Comparison of ENCODE assay signal across 8 mouse cellular contexts in genomic region chr17:34626773-34627092, GRCm38 (mm10). TPM values are rescaled to one million over a fixed set of nuclear protein-coding genes. Genes with fewer than 3 reads are reported as not detected.
DNase-seq lines count a peak whose midpoint lies in the region; ATAC-seq lines count a peak whose summit lies in the region.

No protein-coding gene starts in this region.

- WGBS in intestine, embryonic 14.5 days = under 1% methylated on average over 18 of the region's 18 CpGs

- peak overlapping the region; percentile 95 for H3K27ac ChIP-seq in intestine, embryonic 14.5 days (ENCODE audit: low read depth)

- H3K36me3 ChIP-seq in erythroblast, embryonic 14.5 days (ENCODE audit: control insufficient read depth) = peaks cover 10% of the 10 kb centered on the region
- H3K36me3 ChIP-seq in intestine, embryonic 14.5 days (ENCODE audit: control insufficient read depth, insufficient read depth, low read length) = peaks cover 25% of the 10 kb centered on the region

- H3K4me1 ChIP-seq in erythroblast, embryonic 14.5 days (ENCODE audit: control insufficient read depth) = peaks cover 42% of the 10 kb centered on the region
- peaks cover 39% of the 10 kb centered on the region for H3K4me1 ChIP-seq in intestine, embryonic 14.5 days (replicated peaks; ENCODE audit: control insufficient read depth, insufficient read depth, low read length)

- peak overlapping the region; percentile 72 for H3K4me3 ChIP-seq in erythroblast, embryonic 14.5 days (replicated peaks)
- H3K4me3 ChIP-seq in intestine, embryonic 14.5 days (ENCODE audit: low read depth, low read length) = peak overlapping the region; percentile 71

- peaks cover 54% of the 10 kb centered on the region for H3K27me3 ChIP-seq in erythroblast, embryonic 14.5 days (ENCODE audit: control insufficient read depth)
- H3K27me3 ChIP-seq in intestine, embryonic 14.5 days (replicated peaks; ENCODE audit: control insufficient read depth, insufficient read depth, low read length) = peaks cover 25% of the 10 kb centered on the region

- DNase-seq in cerebellum, postnatal 10 days = peak; percentile 73 to 79
- DNase-seq in cerebellum, adult 11-12 months = no peak
- peak; percentile 53 for DNase-seq in ES-CJ7 (ENCODE audit: low read depth, low spot score)
- no peak for DNase-seq in intestine, embryonic 14.5 days (ENCODE audit: low spot score)
- DNase-seq in lung, postnatal 4 days = peak; percentile 43 to 55
- DNase-seq in spleen, postnatal 10 days (ENCODE audit: low spot score in 2 of 2) = peak; percentile 35 to 53
- DNase-seq in left cerebral cortex, postnatal 10 days (ENCODE audit: extremely low spot score in 1 of 2, low spot score in 2 of 2) = no peak

- H3K4me2 ChIP-seq in intestine, embryonic 14.5 days (ENCODE audit: low read length) = peak overlapping the region; percentile 76

- intact Hi-C loops in left cerebral cortex, postnatal 10 days (cut with DNase I) = no loop called here

- ATAC-seq in intestine, embryonic 14.5 days (replicated peaks; ENCODE audit: low FRiP score, low TSS enrichment, low read depth) = peak; percentile 43; the same call in 1 of the 2 replicates

- peak overlapping the region; percentile 51 for H3K9ac ChIP-seq in intestine, embryonic 14.5 days (ENCODE audit: low read length)

- H3K9me3 ChIP-seq in erythroblast, embryonic 14.5 days (ENCODE audit: control insufficient read depth, low read length) = peaks cover 3% of the 10 kb centered on the region; the same call in 1 of the 2 replicates
- H3K9me3 ChIP-seq in intestine, embryonic 14.5 days (ENCODE audit: control insufficient read depth, low read length) = no peaks in the 10 kb centered on the region

RNA-seq across cellular contexts. Expression of gene Ppt2, which starts 1.6 kb away (rescaled TPM):
- polyA plus RNA-seq in erythroblast, embryonic 14.5 days (2012) = 1.4 and 1.7 TPM in 2 replicates
- 34.8 and 35.1 TPM in 2 replicates for polyA plus RNA-seq in intestine, embryonic 14.5 days (2014; fragmentation: Nextera tagmentation; extraction: Ambion mirVana)
- total RNA-seq in left cerebral cortex, postnatal 10 days (2021) = 10 to 100 TPM; 31.4 to 36.7 TPM

RNA-seq across cellular contexts. Expression of gene Prrt1, which starts 2.6 kb away (rescaled TPM):
- polyA plus RNA-seq in erythroblast, embryonic 14.5 days (2012) = not detected in 2 replicates
- polyA plus RNA-seq in intestine, embryonic 14.5 days (2014; fragmentation: Nextera tagmentation; extraction: Ambion mirVana) = 0.46 and 0.53 TPM in 2 replicates
- total RNA-seq in left cerebral cortex, postnatal 10 days (2021) = 100 to 1,000 TPM; 157 to 158 TPM

RNA-seq across cellular contexts. Expression of gene Egfl8, which starts 11.0 kb away (rescaled TPM):
- polyA plus RNA-seq in erythroblast, embryonic 14.5 days (2012) = 0.03 and 0.05 TPM in 2 replicates
- 2.4 and 2.8 TPM in 2 replicates for polyA plus RNA-seq in intestine, embryonic 14.5 days (2014; fragmentation: Nextera tagmentation; extraction: Ambion mirVana)
- total RNA-seq in left cerebral cortex, postnatal 10 days (2021) = 1 to 10 TPM; 4.3 to 5.2 TPM

RNA-seq across cellular contexts. Expression of gene Fkbpl, which starts 17.8 kb away (rescaled TPM):
- 0.48 and 0.56 TPM in 2 replicates for polyA plus RNA-seq in erythroblast, embryonic 14.5 days (2012)
- 10.8 and 13.0 TPM in 2 replicates for polyA plus RNA-seq in intestine, embryonic 14.5 days (2014; fragmentation: Nextera tagmentation; extraction: Ambion mirVana)
- total RNA-seq in left cerebral cortex, postnatal 10 days (2021) = 10 to 100 TPM; 12.5 to 13.7 TPM

RNA-seq across cellular contexts. Expression of gene Atf6b, which starts 20.2 kb away (rescaled TPM):
- polyA plus RNA-seq in erythroblast, embryonic 14.5 days (2012) = 7.7 and 7.8 TPM in 2 replicates
- polyA plus RNA-seq in intestine, embryonic 14.5 days (2014; fragmentation: Nextera tagmentation; extraction: Ambion mirVana) = 59.8 and 62.2 TPM in 2 replicates
- total RNA-seq in left cerebral cortex, postnatal 10 days (2021) = 10 to 100 TPM; 73.1 to 76.5 TPM

Comparison
In these comparisons a context has a peak if more than half of its experiments do, and no peak if none do; other contexts are left out.
1. DNase-seq: peak in cerebellum, postnatal 10 days (2 of 2), ES-CJ7 (single experiment), lung, postnatal 4 days (2 of 2) and spleen, postnatal 10 days (2 of 2); none in cerebellum, adult 11-12 months (single experiment), intestine, embryonic 14.5 days (single experiment) and left cerebral cortex, postnatal 10 days (0 of 2).
2. RNA of gene Ppt2, which starts 1.6 kb away (polyA plus RNA-seq): 34.8 to 35.1 TPM in intestine, embryonic 14.5 days; 1.4 to 1.7 TPM in erythroblast, embryonic 14.5 days; every median in the first group is over 10 times any median in the second.